Mouse (Mus musculus): ENCODE results near the gene H2al1b. TPM values are rescaled to one million over a fixed set of nuclear protein-coding genes. Genes with fewer than 3 reads are reported as not detected.

H2al1b gene
- not detected for polyA plus RNA-seq (2014; fragmentation: Illumina TruSeq; extraction: RNeasy Lipid Tissue Mini Kit (QIAGEN cat#74804); ENCODE audit: low read depth, low replicate concordance)

GRCm38 (mm10) chrX:11302132-11302531 is at the start of gene H2al1b:
Gene H2al1b (plus strand): TSS chrX:11302432.

GRCm38 (mm10) chrX:11298957-11299356 is 3.3 kb upstream of the H2al1b start, which contains the start of gene H2al1a:
Gene H2al1a (plus strand): TSS chrX:11299257.

GRCm38 (mm10) chrX:11305355-11305754 is 3.1 kb downstream of the H2al1b start, which contains the start of gene H2al1c:
Gene H2al1c (plus strand): TSS chrX:11305655.

GRCm38 (mm10) chrX:11308524-11308923 is 6.3 kb downstream of the H2al1b start, which contains the start of gene H2al1d:
Gene H2al1d (plus strand): TSS chrX:11308824.

GRCm38 (mm10) chrX:11311634-11312033 is 9.4 kb downstream of the H2al1b start, which contains the start of gene H2al1e:
Gene H2al1e (plus strand): TSS chrX:11311934.

GRCm38 (mm10) chrX:11314858-11315257 is 12.6 kb downstream of the H2al1b start, which contains the start of gene H2al1f:
Gene H2al1f (plus strand): TSS chrX:11315158.

GRCm38 (mm10) chrX:11317956-11318355 is 15.7 kb downstream of the H2al1b start, which contains the start of gene H2al1g:
Gene H2al1g (plus strand): TSS chrX:11318256.

GRCm38 (mm10) chrX:11321192-11321591 is 19.0 kb downstream of the H2al1b start, which contains the start of gene H2al1h:
Gene H2al1h (plus strand): TSS chrX:11321492.

GRCm38 (mm10) chrX:11324359-11324758 is 22.1 kb downstream of the H2al1b start, which contains the start of gene H2al1i:
Gene H2al1i (plus strand): TSS chrX:11324659.

GRCm38 (mm10) chrX:11327522-11327921 is 25.3 kb downstream of the H2al1b start, which contains the start of gene H2al1j:
Gene H2al1j (plus strand): TSS chrX:11327822.

Other genes starting within 250 kb of the H2al1b start
- not detected for gene H2al1a, start 3.2 kb upstream of the H2al1b start, polyA plus RNA-seq (2014; fragmentation: Illumina TruSeq; extraction: RNeasy Lipid Tissue Mini Kit (QIAGEN cat#74804); ENCODE audit: low read depth, low replicate concordance)
- not detected for gene H2al1c, start 3.2 kb downstream of the H2al1b start, polyA plus RNA-seq (2014; fragmentation: Illumina TruSeq; extraction: RNeasy Lipid Tissue Mini Kit (QIAGEN cat#74804); ENCODE audit: low read depth, low replicate concordance)
- not detected for gene H2al1d, start 6.4 kb downstream of the H2al1b start, polyA plus RNA-seq (2014; fragmentation: Illumina TruSeq; extraction: RNeasy Lipid Tissue Mini Kit (QIAGEN cat#74804); ENCODE audit: low read depth, low replicate concordance)
- gene H2al1e, start 9.5 kb downstream of the H2al1b start, polyA plus RNA-seq (2014; fragmentation: Illumina TruSeq; extraction: RNeasy Lipid Tissue Mini Kit (QIAGEN cat#74804); ENCODE audit: low read depth, low replicate concordance), result not detected
- not detected for gene H2al1f, start 12.7 kb downstream of the H2al1b start, polyA plus RNA-seq (2014; fragmentation: Illumina TruSeq; extraction: RNeasy Lipid Tissue Mini Kit (QIAGEN cat#74804); ENCODE audit: low read depth, low replicate concordance)
- not detected for gene H2al1g, start 15.8 kb downstream of the H2al1b start, polyA plus RNA-seq (2014; fragmentation: Illumina TruSeq; extraction: RNeasy Lipid Tissue Mini Kit (QIAGEN cat#74804); ENCODE audit: low read depth, low replicate concordance)
- gene H2al1h, start 19.1 kb downstream of the H2al1b start, polyA plus RNA-seq (2014; fragmentation: Illumina TruSeq; extraction: RNeasy Lipid Tissue Mini Kit (QIAGEN cat#74804); ENCODE audit: low read depth, low replicate concordance), result not detected
- gene H2al1i, start 22.2 kb downstream of the H2al1b start, polyA plus RNA-seq (2014; fragmentation: Illumina TruSeq; extraction: RNeasy Lipid Tissue Mini Kit (QIAGEN cat#74804); ENCODE audit: low read depth, low replicate concordance), result not detected
- gene H2al1j, start 25.4 kb downstream of the H2al1b start, polyA plus RNA-seq (2014; fragmentation: Illumina TruSeq; extraction: RNeasy Lipid Tissue Mini Kit (QIAGEN cat#74804); ENCODE audit: low read depth, low replicate concordance), result not detected